Mouse (Mus musculus) neural tube, embryonic 13.5 days (tissue): ENCODE measurements around the gene Col4a1. TPM values are rescaled to one million over a fixed set of nuclear protein-coding genes. Genes with fewer than 3 reads are reported as not detected.

Experiments
- ATAC-seq: fragments of 200-750 bp; cut with Nextera tagmentation; 2 replicates; pipeline ENCODE4 v1.8.0; 2017; ENCODE audit warnings: low read depth, mild to moderate bottlenecking, moderate TSS enrichment, moderate library complexity
- H3K27ac ChIP-seq: fragments of 300-500 bp; sonication (generic); replicated peaks from 2 replicates; pipeline ENCODE4 v1.5.1; 2015; ENCODE audit warnings: moderate library complexity, mild to moderate bottlenecking, inconsistent platforms
- H3K27me3 ChIP-seq: fragments of 300-500 bp; sonication (generic); 2 replicates; pipeline ENCODE4 v1.6.1; 2015; ENCODE audit warnings: mild to moderate bottlenecking, inconsistent platforms
- H3K36me3 ChIP-seq: fragments of 300-500 bp; sonication (generic); 2 replicates; pipeline ENCODE4 v1.6.1; 2015; ENCODE audit warnings: mild to moderate bottlenecking, inconsistent platforms
- H3K4me1 ChIP-seq: fragments of 300-500 bp; sonication (generic); replicated peaks from 2 replicates; pipeline ENCODE4 v1.6.1; 2015; ENCODE audit warnings: inconsistent platforms
- H3K4me2 ChIP-seq: fragments of 300-500 bp; sonication (generic); 2 replicates; pipeline ENCODE4 v1.6.1; 2015; ENCODE audit warnings: inconsistent platforms, mild to moderate bottlenecking, moderate library complexity
- H3K4me3 ChIP-seq: fragments of 300-500 bp; sonication (generic); 2 replicates; pipeline ENCODE4 v1.5.1; 2015; ENCODE audit warnings: mild to moderate bottlenecking, inconsistent platforms
- H3K9ac ChIP-seq: fragments of 300-500 bp; sonication (generic); 2 replicates; pipeline ENCODE4 v1.6.1; 2015; ENCODE audit warnings: moderate library complexity, mild to moderate bottlenecking, inconsistent platforms
- H3K9me3 ChIP-seq: fragments of 300-500 bp; sonication (generic); 2 replicates; pipeline ENCODE4 v1.6.1; 2016; ENCODE audit warnings: inconsistent platforms
- WGBS: fragments of 180-500 bp; shearing (Covaris S2); methylation state at CpG from one replicate; pipeline ENCODE4 v1.1.7; 2015; 5-methylcytosine and 5-hydroxymethylcytosine counted together
- polyA plus RNA-seq: library from polyadenylated mRNA; unstranded; fragments of >200 nt; fragmentation: Nextera tagmentation; extraction: Ambion mirVana; gene quantifications from 2 replicates; pipeline ENCODE4 v1.2.1, GENCODE M21; 2015

The Col4a1 gene
- polyA plus RNA-seq, 1 experiment from 2014 or later, result 108 TPM

DNA sequence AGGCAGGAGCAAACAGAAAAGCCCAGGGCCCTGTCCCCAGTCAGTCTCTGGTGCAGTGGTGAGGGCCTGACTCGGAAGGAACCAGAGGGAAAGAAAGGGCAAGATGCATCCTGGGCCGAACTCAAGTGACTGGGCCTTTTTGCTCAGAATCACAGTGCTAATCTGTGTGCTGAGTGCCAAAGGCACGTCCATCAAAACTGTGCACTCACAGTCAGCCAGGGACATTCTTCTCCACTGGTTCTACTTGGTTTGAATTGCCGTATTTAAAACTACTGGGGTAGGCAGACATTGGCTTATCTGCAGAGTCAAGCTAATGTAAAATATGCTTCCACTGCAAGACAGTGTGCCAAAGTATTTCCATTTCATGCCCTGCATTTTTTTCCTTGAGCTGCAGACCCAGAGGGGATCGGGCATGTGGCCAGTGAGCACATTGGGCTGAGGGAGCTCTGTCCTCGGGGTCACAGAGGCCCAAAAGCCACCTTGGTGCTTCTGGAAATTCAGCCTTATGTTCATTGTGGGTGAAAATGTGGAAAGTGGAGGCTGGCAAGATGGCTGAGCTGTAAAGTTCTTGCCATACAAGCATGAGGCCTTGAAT is 12.3 kb upstream of the Col4a1 start:
- Histone ChIP-seq H3K36me3 (no peaks in the 10 kb centered on the region), H3K9ac (no peak overlapping the region), H3K27me3 (no peaks in the 10 kb centered on the region), H3K4me1 (peaks cover 5% of the 10 kb centered on the region; the same call in 1 of the 2 replicates), H3K9me3 (no peaks in the 10 kb centered on the region), H3K27ac (no peak overlapping the region), H3K4me3 (no peak overlapping the region), H3K4me2 (no peak overlapping the region)
- no peak for ATAC-seq
- WGBS, result 80% methylated on average over 6 of the region's 6 CpGs

DNA sequence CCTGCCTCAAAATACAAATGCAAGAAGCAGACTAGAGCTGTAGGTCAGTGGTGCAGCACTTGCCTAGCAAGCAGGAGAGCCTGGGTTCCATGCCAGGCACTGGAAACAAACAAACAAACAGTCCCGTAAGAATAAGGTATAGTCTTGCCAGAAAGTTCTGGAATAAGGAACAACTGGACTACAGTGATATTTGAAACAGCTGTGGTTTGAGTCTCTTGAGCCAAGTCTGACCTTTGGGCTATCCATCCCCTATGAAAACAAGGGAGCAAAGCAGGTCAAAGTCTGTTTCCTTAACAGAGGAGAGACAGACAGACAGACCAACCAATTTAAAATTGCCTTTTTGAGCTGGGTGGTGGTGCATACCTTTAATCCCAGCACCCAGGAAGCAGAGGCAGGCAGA is 11.1 kb upstream of the Col4a1 start:
- H3K4me1 ChIP-seq, result peaks cover 5% of the 10 kb centered on the region; the same call in 1 of the 2 replicates
- 77% methylated on average over 1 of the region's 1 CpGs for WGBS

DNA sequence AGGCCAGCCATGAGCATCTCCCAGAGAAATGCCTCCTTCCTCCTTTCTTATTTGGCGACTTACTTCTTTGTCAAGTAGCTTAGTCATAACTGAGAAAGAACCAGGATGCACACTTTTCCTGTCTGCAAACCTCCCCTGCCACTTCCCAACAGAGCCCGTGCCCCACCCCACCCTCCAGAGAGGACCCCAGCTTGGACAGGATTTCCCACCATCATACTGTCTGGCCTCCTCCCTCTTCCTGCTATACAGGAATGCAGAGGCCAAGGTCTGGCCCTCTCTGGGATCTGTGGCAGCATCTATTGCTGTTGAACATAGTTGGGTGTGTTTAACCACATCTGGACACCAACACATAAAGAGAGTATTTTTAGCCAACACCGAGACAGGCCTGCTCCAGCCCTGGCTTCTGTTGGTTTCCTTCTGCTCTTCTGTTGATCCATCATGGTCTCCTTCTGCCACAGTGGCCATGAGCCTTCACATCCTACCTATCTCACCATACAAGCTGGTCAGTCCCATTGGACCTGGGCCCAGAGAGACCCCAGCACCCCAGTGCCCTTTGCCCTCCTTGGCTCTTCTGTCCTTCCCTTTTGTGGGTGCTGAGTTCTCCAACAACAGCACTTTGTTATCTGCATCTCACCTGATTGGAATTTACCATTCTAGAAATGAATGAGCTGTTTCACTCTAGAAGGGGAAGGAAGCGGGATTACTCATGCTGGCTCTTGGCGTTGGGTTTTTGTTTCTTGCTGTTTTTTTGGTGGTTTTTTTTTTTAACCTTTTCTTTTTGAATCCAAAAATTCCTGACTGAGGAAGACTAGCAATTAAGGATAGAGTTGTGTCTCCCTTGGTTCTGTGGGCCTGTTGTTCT is 10.3 kb upstream of the Col4a1 start:
- WGBS, result 86% methylated on average over 5 of the region's 5 CpGs
- ATAC-seq, result no peak
- peaks cover 5% of the 10 kb centered on the region; the same call in 1 of the 2 replicates for H3K4me1 ChIP-seq

More for the DNA sequence above, 11.1 kb upstream of the Col4a1 start:
- Histone ChIP-seq H3K9me3 (no peaks in the 10 kb centered on the region), H3K9ac (no peak overlapping the region), H3K27me3 (no peaks in the 10 kb centered on the region), H3K27ac (no peak overlapping the region), H3K4me2 (no peak overlapping the region), H3K4me3 (no peak overlapping the region), H3K36me3 (no peaks in the 10 kb centered on the region)
- ATAC-seq, result no peak

DNA sequence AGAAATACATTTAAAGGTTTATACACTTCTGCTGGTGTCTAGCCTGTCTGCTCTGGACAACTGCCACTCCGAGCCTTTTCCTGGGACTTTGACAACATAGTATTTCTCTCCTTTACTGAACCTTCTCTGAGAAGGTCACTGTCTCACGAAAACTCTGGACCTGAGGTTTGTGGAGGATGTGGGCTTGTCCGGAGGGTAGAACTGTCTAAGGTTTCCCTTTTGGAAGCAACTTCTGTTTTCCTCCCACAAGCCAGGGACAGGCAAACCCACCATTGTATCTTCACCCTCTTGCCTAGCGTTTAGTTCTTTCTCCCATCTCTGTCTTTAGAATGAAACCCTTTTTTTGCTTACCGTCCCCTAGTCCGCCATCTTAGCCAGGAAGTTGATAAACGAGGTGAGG is 9.2 kb upstream of the Col4a1 start:
- Histone ChIP-seq H3K4me1 (peaks cover 3% of the 10 kb centered on the region; the same call in 1 of the 2 replicates), H3K36me3 (no peaks in the 10 kb centered on the region), H3K27ac (no peak overlapping the region), H3K4me3 (no peak overlapping the region), H3K27me3 (no peaks in the 10 kb centered on the region), H3K4me2 (no peak overlapping the region), H3K9me3 (no peaks in the 10 kb centered on the region), H3K9ac (no peak overlapping the region)
- ATAC-seq, result no peak
- WGBS, result 86% methylated on average over 7 of the region's 7 CpGs

More for the DNA sequence above, 10.3 kb upstream of the Col4a1 start:
- Histone ChIP-seq H3K4me2 (no peak overlapping the region), H3K4me3 (no peak overlapping the region), H3K9ac (no peak overlapping the region), H3K27me3 (no peaks in the 10 kb centered on the region), H3K9me3 (no peaks in the 10 kb centered on the region), H3K27ac (no peak overlapping the region), H3K36me3 (no peaks in the 10 kb centered on the region)

DNA sequence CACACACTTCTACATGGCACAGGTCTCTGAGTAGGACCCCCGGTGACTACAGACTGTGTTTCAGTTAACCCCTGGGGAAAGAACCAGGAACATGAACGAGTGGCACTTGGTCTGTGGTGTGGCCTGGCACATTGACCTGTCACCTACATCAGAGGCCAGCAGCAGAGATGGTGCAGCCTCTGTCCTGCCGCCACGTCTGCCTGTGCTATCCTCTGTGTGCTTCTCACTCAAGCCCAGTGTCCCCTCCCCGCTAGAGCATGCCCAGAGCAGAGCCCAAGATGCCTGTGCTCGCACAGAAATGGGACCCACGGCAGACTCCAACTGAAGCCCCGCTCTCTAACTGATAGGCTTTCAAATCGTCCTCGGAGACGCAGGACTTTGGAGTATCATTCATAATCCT is 6.8 kb upstream of the Col4a1 start:
- Histone ChIP-seq H3K27ac (no peak overlapping the region), H3K4me1 (peaks cover 7% of the 10 kb centered on the region; the same call in 1 of the 2 replicates), H3K4me2 (no peak overlapping the region), H3K9me3 (no peaks in the 10 kb centered on the region), H3K36me3 (no peaks in the 10 kb centered on the region), H3K4me3 (no peak overlapping the region), H3K27me3 (peaks cover 19% of the 10 kb centered on the region), H3K9ac (no peak overlapping the region)
- 88% methylated on average over 11 of the region's 11 CpGs for WGBS
- ATAC-seq, result no peak

DNA sequence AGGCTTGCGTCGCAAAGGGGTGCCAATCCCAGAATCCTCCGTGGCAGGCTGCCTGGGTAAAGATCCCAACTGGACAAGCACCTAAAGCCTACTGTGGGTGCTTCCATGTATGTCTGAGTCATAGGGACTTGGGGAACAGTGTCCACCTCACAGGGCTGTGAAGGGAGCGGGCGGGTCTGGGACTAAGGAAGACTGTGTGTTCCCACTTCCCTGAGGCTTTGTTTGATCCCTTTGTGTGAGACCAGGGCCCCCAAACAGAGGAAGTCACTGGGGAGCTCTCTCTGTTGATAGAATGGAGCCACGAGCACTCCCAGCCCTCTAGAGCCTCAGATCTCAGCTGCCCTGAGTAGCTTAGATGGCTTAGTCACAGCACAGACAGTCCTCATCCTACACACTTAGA is 3.5 kb upstream of the Col4a1 start:
- no peak overlapping the region for H3K4me3 ChIP-seq
- H3K27me3 ChIP-seq, result peaks cover 52% of the 10 kb centered on the region
- H3K9ac ChIP-seq, result no peak overlapping the region
- H3K36me3 ChIP-seq, result no peaks in the 10 kb centered on the region
- no peaks in the 10 kb centered on the region for H3K9me3 ChIP-seq
- H3K4me1 ChIP-seq, result peaks cover 37% of the 10 kb centered on the region
- 63% methylated on average over 6 of the region's 6 CpGs for WGBS
- H3K27ac ChIP-seq, result 0 out of 2 replicates have a peak overlapping the region, but pooled peaks have one; percentile 23
- H3K4me2 ChIP-seq, result peak overlapping the region; percentile 80
- no peak for ATAC-seq

DNA sequence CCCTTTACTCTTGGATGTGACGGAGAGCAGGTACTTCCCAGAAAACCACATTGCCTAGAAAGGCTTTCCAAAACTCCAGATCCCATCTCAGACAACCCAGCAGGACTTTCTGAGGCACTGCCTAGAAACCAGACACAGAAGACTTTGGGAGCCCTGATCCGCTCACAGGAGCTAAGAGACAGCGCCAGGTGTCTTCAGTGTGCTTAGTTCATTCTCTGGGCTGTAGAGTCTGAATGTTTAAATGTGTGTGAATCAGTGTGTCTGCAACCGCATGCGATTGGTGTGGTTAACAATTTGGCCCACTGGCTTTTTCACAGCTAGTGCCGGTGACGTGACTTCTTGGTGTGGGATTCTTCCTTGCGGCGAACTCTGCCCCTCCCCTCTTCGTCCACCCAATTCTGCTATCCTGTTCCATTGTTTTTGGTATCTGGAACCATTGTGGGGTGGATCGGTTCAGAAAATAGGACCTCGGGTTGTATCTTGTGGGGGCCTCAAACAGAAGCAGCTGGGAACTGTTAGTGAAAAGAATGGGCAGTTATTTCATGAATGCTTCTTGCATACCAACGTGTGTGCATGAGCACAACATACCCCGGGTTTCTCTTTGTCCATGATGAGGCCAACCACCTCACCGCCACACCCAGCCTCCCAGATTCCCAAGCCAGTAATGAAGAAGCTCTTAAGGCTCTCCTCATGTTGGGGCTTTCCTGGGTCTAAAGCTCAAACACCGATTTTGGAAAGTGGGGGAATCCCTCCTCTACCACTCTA is 2.7 kb upstream of the Col4a1 start:
- Histone ChIP-seq H3K27ac (peak overlapping the region; percentile 23; the same call in 1 of the 2 replicates), H3K36me3 (no peaks in the 10 kb centered on the region), H3K4me3 (0 out of 2 replicates have a peak overlapping the region, but pooled peaks have one; percentile 57), H3K27me3 (peaks cover 60% of the 10 kb centered on the region), H3K9me3 (no peaks in the 10 kb centered on the region), H3K4me2 (peak overlapping the region; percentile 80), H3K4me1 (peaks cover 37% of the 10 kb centered on the region), H3K9ac (no peak overlapping the region)
- ATAC-seq, result no peak
- 77% methylated on average over 16 of the region's 16 CpGs for WGBS

DNA sequence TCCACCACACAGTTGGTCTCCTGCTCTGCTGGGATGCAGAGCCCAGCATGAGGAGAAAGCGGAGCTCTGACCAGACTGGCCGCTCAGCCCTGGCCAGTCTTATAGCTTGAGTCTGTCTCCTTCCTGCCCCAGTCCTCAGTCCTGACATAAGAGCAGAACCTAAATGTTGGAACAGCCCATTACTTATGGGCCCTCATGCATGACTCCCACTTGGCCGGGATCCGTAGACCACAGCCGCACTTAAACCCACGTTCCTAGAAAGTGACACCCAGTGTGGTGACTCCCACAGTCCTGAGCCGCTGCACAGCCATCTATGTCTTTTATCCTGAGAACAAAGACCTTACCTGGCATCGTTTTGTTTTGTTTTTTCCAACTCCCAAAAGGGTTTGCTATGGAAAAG is 2.0 kb upstream of the Col4a1 start:
- ATAC-seq, result no peak
- peaks cover 67% of the 10 kb centered on the region for H3K27me3 ChIP-seq

DNA sequence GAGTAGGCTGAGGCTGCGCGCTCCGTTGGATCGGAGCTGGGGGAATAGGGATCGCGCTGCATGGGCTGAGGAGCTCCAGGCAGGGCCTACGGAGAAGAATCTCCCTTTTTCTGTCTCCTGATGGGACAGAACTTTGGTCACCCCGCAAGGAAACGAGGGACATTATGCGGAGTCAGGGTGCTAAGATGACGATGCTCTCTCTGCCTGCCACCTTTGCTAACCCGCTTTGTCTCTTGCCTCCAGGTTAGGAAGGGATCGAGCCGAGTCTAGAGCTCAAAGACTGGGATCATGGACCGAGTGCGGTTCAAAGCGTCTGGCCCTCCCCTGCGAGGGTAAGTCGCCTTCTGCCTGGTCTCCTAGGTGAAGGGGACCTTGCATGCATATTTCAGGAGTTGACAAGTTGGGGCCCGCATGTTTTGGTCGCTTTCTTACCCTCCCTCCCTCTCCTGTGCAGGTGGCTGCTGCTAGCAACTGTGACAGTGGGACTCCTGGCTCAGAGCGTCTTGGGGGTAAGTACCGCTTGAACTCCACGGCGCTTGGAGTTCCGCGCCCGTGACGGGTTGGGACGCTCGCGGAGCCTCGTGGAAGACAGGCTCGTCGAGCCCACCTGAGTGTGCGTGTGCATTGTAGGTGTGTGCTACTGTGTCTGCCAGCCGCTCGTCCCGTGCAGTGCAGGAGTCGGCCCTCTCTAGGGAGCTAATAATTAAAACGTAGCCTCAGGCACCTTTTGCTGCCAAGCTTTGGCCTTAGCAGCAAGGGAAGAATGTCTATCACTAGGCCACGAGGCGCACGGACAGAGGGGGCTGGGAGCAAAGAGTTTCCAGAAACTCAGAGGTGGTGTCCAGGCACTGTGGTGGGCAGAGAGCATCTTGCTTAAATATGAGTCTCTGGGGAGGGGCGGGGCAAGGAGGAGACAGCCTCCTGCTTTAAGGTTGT is 818 bp upstream of the Col4a1 start:
- H3K4me3 ChIP-seq, result peak overlapping the region; percentile 57
- 2% methylated on average over 45 of the region's 45 CpGs for WGBS
- H3K36me3 ChIP-seq, result no peaks in the 10 kb centered on the region
- ATAC-seq, result peak; percentile 51; the same call in 1 of the 2 replicates
- H3K4me1 ChIP-seq, result peaks cover 37% of the 10 kb centered on the region
- peak overlapping the region; percentile 80 for H3K4me2 ChIP-seq
- peak overlapping the region; percentile 84 for H3K9ac ChIP-seq
- H3K27ac ChIP-seq, result peak overlapping the region; percentile 28
- no peaks in the 10 kb centered on the region for H3K9me3 ChIP-seq
- peaks cover 76% of the 10 kb centered on the region for H3K27me3 ChIP-seq

More for the DNA sequence above, 2.0 kb upstream of the Col4a1 start:
- peak overlapping the region; percentile 80 for H3K4me2 ChIP-seq
- no peak overlapping the region for H3K9ac ChIP-seq
- 81% methylated on average over 8 of the region's 8 CpGs for WGBS
- peaks cover 37% of the 10 kb centered on the region for H3K4me1 ChIP-seq
- peak overlapping the region; percentile 57 for H3K4me3 ChIP-seq
- no peaks in the 10 kb centered on the region for H3K36me3 ChIP-seq
- no peaks in the 10 kb centered on the region for H3K9me3 ChIP-seq
- no peak overlapping the region for H3K27ac ChIP-seq

DNA sequence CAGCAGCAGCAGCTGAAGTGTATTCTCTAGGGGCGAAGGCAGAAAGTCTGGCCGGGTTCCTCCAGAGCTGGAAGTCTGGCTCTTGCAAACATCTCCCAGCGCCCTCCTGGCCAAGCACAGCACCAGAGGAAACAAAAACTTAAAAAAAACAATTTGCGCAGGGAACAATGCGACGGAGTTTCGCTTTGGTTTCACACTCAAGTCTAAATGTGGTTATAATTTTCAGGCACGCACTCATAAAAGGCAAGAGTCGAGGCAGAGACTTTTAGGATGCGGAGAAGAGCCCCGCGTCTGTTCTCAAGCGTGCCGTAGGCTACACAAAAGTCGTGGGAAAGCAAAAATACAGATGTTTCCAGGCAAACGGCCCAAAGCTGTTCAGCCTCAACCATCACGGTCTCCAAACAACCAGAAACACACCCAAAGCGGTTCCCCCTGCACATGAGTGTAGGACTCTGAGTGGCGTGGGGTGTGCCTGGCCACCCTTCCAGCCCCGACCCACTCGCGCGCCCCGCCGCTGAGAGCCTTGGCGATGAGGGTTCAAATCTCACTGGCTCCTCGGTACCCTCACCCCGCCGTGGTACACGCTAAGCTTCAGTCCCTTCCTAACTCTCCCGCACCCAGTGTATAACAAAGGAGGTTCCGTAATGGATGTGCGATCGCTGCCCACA is 811 bp downstream of the Col4a1 start:
- Histone ChIP-seq H3K36me3 (no peaks in the 10 kb centered on the region), H3K4me2 (peak overlapping the region; percentile 80), H3K27me3 (peaks cover 83% of the 10 kb centered on the region), H3K4me3 (peak overlapping the region; percentile 57), H3K9me3 (no peaks in the 10 kb centered on the region), H3K27ac (peak overlapping the region; percentile 78), H3K4me1 (peaks cover 49% of the 10 kb centered on the region), H3K9ac (peak overlapping the region; percentile 84)
- ATAC-seq, result 0 out of 2 replicates have a peak, but pooled peaks have one; percentile 26
- 2% methylated on average over 34 of the region's 34 CpGs for WGBS
